Mouse (Mus musculus) heart, embryonic 12.5 days (tissue): ENCODE data around the gene Gfm1. TPM values are rescaled to one million over a fixed set of nuclear protein-coding genes. Genes with fewer than 3 reads are reported as not detected.

Experiments used
- ATAC-seq: fragments of 200-750 bp; cut with Nextera tagmentation; 2 replicates; pipeline ENCODE4 v1.8.0; 2017; ENCODE audit warnings: moderate TSS enrichment, moderate library complexity; ENCODE audit not compliant: insufficient number of reproducible peaks, low FRiP score
- H3K27ac ChIP-seq: fragments of 300-500 bp; sonication (generic); 2 replicates; pipeline ENCODE4 v1.5.1; 2016; ENCODE audit warnings: mild to moderate bottlenecking, moderate library complexity; ENCODE audit not compliant: poor library complexity, severe bottlenecking
- H3K27me3 ChIP-seq: fragments of 300-500 bp; sonication (generic); replicated peaks from 2 replicates; pipeline ENCODE4 v1.6.1; 2016; ENCODE audit warnings: mild to moderate bottlenecking, moderate library complexity
- H3K36me3 ChIP-seq: fragments of 300-500 bp; sonication (generic); 2 replicates; pipeline ENCODE4 v1.6.1; 2016; ENCODE audit warnings: mild to moderate bottlenecking, moderate library complexity
- H3K4me1 ChIP-seq: fragments of 300-500 bp; sonication (generic); replicated peaks from 2 replicates; pipeline ENCODE4 v1.6.1; 2016; ENCODE audit warnings: mild to moderate bottlenecking
- H3K4me2 ChIP-seq: fragments of 300-500 bp; sonication (generic); 2 replicates; pipeline ENCODE4 v1.6.1; 2016; ENCODE audit warnings: mild to moderate bottlenecking, moderate library complexity
- H3K4me3 ChIP-seq: fragments of 300-500 bp; sonication (generic); 2 replicates; pipeline ENCODE4 v1.5.1; 2016; ENCODE audit warnings: mild to moderate bottlenecking
- H3K9ac ChIP-seq: fragments of 300-500 bp; sonication (generic); 2 replicates; pipeline ENCODE4 v1.6.1; 2016; ENCODE audit warnings: mild to moderate bottlenecking, moderate library complexity
- H3K9me3 ChIP-seq: fragments of 300-500 bp; sonication (generic); replicated peaks from 2 replicates; pipeline ENCODE4 v1.6.1; 2016; ENCODE audit warnings: mild to moderate bottlenecking, moderate library complexity
- WGBS: fragments of 180-500 bp; shearing (Covaris S2); methylation state at CpG from one replicate; pipeline ENCODE4 v1.1.7; 2016; 5-methylcytosine and 5-hydroxymethylcytosine counted together
- polyA plus RNA-seq: library from polyadenylated mRNA; unstranded; fragments of >200 nt; fragmentation: Nextera tagmentation; extraction: Ambion mirVana; gene quantifications from 2 replicates; pipeline ENCODE4 v1.2.1, GENCODE M21; 2016

Gene Gfm1
- polyA plus RNA-seq, 1 experiment from 2014 or later: 116 TPM

DNA sequence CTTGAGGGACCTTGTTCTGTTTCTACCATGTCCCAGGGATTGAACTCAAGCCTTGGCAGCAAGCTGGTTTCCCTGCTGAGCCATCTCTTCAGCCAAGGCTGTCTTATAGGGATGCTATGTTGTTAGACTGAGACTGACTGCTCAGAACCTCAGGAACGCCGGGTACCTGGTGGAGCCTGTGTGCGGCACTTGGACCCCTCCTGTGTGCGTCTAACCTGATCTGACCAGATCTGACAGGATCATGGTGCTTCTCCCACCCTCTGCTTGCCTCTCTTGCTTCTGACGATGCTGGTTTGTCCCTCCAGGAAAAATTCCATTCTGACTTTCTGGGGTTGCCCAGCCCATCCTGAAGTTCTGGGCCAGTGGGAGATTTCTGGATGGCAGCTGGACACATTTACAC lies 36.7 kb downstream of the Gfm1 start:
- Histone ChIP-seq H3K4me1 (peaks cover 9% of the 10 kb centered on the region), H3K9ac (no peak overlapping the region), H3K4me3 (no peak overlapping the region), H3K27me3 (no peaks in the 10 kb centered on the region), H3K27ac (no peak overlapping the region), H3K9me3 (no peaks in the 10 kb centered on the region), H3K36me3 (peaks cover 27% of the 10 kb centered on the region), H3K4me2 (no peak overlapping the region)
- WGBS: 89% methylated on average over 5 of the region's 5 CpGs
- ATAC-seq: no peak

DNA sequence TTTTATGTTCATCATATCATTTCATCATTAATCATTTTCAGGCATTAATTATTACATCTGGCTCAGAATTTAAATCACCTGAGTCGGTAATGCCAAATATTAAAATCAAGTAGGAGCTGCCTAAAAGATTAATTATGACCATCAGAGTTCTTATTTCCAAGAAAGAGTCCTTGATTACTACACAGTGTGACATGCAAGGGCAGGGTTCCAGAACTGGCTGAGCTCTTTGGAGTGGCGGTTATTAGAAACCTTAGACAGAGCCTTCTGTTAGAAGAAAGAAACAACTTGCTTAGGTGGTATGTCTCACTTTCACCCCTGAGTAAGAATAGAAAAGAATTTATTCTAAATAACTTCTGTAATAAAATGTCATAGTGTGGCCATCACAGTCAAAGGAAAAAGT lies 37.4 kb downstream of the Gfm1 start:
- Histone ChIP-seq H3K4me1 (peaks cover 8% of the 10 kb centered on the region), H3K4me2 (no peak overlapping the region), H3K27ac (no peak overlapping the region), H3K9me3 (no peaks in the 10 kb centered on the region), H3K9ac (no peak overlapping the region), H3K27me3 (no peaks in the 10 kb centered on the region), H3K36me3 (peaks cover 28% of the 10 kb centered on the region), H3K4me3 (no peak overlapping the region)
- WGBS: 88% methylated on average over 2 of the region's 2 CpGs
- no peak for ATAC-seq

DNA sequence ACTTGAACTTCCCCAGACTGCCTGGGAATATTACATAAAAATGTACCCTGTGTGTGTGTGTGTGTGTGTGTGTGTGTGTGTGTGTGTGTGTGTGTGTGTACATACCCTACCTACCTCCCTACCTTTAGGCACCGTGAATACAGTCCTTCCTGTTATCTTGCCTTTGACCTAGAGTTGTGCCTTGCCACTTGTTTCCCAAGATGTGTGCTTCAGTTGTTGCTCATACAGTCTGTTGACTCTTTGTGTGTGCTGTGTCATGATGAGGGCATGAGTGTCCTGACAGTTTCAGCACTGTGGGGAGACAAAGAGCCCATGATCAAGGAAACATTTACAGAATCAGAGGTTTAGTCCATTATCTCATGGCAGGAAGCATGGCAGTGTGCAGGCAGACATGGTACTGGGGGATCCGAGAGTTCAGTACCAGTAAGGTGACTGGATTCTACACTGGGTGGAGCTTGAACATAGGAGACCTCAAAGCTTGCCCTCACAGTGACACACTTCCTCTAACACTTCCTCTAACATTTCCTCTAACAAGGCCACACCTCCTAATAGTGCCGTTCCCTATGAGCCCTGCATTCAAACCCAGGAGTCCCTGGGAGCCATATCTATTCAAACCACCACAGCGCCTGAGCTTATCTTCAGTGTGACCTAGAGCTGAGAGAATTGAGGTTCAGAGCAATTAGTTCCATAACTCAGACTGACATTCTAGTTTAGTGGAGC lies 41.7 kb downstream of the Gfm1 start:
- 60% methylated on average over 4 of the region's 4 CpGs for WGBS
- Histone ChIP-seq H3K27me3 (no peaks in the 10 kb centered on the region), H3K27ac (no peak overlapping the region), H3K4me1 (0 out of 2 replicates have a peak, but pooled peaks cover 4% of the 10 kb centered on the region), H3K9ac (no peak overlapping the region), H3K4me3 (no peak overlapping the region), H3K9me3 (no peaks in the 10 kb centered on the region), H3K36me3 (peaks cover 45% of the 10 kb centered on the region), H3K4me2 (no peak overlapping the region)
- ATAC-seq: no peak

DNA sequence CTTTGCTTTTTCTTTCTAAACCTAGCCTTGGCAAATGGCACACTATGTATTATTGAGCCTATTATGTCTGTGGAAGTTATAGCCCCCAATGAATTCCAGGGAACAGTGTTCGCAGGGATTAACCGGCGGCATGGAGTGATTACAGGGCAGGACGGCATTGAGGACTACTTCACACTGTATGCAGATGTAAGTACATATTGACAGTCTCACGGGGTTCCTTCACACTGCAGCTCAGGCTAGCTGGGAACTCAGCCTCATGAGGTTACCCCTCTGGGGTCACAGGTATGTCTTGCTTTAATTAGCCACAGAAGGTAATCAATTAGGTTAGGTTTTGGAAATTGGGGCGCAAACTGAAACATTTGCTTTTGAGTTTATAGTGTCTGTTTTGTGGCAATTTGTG lies 43.5 kb downstream of the Gfm1 start:
- no peak overlapping the region for H3K9ac ChIP-seq
- no peak overlapping the region for H3K4me2 ChIP-seq
- H3K9me3 ChIP-seq: no peaks in the 10 kb centered on the region
- H3K27ac ChIP-seq: no peak overlapping the region
- H3K4me3 ChIP-seq: no peak overlapping the region
- H3K27me3 ChIP-seq: no peaks in the 10 kb centered on the region
- H3K4me1 ChIP-seq: 0 out of 2 replicates have a peak, but pooled peaks cover 4% of the 10 kb centered on the region
- WGBS: 85% methylated on average over 6 of the region's 6 CpGs
- ATAC-seq: no peak
- H3K36me3 ChIP-seq: peaks cover 47% of the 10 kb centered on the region

DNA sequence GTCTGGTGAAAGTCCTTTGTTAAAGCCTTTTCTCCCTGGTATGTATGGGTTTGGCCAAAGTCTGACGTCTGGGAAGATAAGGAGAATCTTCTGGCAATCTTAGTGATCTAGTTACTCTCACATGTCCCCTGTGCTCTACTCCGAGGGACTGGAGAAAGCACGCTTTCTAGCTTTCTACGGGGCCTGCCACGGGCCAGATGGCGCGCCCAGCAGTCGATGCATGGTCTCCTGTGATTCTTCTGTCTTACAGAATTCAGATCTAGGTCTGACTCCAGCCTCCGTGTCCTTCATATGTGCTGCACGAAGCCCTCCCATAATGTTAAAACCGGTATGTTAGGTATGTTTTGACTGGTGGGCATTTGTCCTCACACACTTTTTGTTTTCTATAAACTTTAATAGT lies 49.9 kb downstream of the Gfm1 start:
- H3K9ac ChIP-seq: no peak overlapping the region
- H3K4me2 ChIP-seq: no peak overlapping the region
- peaks cover 3% of the 10 kb centered on the region; the same call in 1 of the 2 replicates for H3K4me1 ChIP-seq
- no peak for ATAC-seq
- 88% methylated on average over 11 of the region's 11 CpGs for WGBS
- H3K9me3 ChIP-seq: no peaks in the 10 kb centered on the region
- no peaks in the 10 kb centered on the region for H3K27me3 ChIP-seq
- H3K4me3 ChIP-seq: no peak overlapping the region
- no peak overlapping the region for H3K27ac ChIP-seq
- H3K36me3 ChIP-seq: peaks cover 26% of the 10 kb centered on the region

DNA sequence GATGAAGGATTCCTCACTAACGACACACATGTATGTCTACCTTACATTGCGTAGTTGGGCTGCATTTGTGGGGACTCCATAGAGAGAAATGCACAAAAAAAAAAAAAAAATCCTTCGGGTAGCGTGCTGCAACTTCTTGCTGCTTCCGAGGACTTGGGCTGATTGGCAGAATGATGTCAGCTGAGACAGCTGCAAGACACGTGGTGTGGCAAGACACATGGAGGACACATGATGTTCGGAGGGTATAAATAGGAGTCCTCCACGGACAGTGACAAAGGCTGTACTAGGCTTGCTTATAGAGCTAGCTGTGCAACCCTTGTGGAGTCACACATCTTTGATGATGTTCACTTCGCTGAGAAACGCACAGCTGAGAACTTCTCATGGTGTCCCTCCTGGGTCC lies 52.5 kb downstream of the Gfm1 start:
- Histone ChIP-seq H3K4me3 (no peak overlapping the region), H3K4me2 (no peak overlapping the region), H3K4me1 (peaks cover 3% of the 10 kb centered on the region; the same call in 1 of the 2 replicates), H3K9ac (no peak overlapping the region), H3K9me3 (no peaks in the 10 kb centered on the region), H3K27ac (no peak overlapping the region), H3K36me3 (peaks cover 6% of the 10 kb centered on the region; the same call in 1 of the 2 replicates), H3K27me3 (no peaks in the 10 kb centered on the region)
- ATAC-seq: no peak
- 84% methylated on average over 10 of the region's 10 CpGs for WGBS

DNA sequence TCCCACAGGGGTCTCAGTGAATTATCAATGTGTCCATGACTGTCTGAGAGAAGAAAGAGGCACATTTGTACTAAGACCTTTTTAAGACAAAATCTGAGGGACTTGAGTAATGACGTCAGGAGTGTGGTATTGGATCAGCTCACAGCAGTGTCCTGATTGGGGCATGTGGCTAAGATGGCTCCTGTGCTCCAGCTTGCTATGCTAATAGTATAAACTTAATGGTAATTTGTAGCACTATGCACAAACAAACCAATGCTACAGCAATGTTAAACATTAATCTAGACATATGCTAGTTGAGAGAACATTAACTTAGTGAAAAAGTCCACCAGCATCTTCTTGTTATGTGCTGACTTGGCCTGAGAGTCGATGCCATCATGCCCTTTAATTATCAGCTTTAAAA lies 55.3 kb downstream of the Gfm1 start:
- no peak for ATAC-seq

DNA sequence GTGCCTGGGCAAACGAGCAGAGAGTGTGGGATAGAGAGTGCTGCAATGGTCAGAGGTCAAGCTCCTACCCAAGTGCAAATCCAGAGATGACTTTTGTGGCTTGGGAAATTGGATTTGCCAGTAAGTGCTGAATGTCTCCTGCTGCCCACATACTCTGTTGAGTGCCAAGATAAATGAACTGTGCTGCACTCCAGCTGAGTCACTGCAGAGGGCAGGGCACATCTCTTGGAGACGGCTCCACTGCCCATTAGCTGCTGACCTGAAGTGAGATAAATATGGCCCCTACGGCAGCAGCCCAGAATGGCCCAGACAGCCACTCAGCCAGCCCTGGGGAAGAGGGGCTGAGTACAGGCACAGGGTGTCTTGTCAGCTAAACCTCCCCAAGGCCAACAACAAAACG lies 60.3 kb downstream of the Gfm1 start:
- WGBS: 30% methylated on average over 4 of the region's 4 CpGs
- Histone ChIP-seq H3K9me3 (no peaks in the 10 kb centered on the region), H3K36me3 (no peaks in the 10 kb centered on the region), H3K4me2 (no peak overlapping the region), H3K4me3 (no peak overlapping the region), H3K27ac (no peak overlapping the region), H3K27me3 (no peaks in the 10 kb centered on the region), H3K4me1 (no peaks in the 10 kb centered on the region), H3K9ac (no peak overlapping the region)
- ATAC-seq: no peak

More for the DNA sequence above, 55.3 kb downstream of the Gfm1 start:
- H3K27me3 ChIP-seq: no peaks in the 10 kb centered on the region
- 77% methylated on average over 2 of the region's 2 CpGs for WGBS
- H3K36me3 ChIP-seq: no peaks in the 10 kb centered on the region
- no peak overlapping the region for H3K9ac ChIP-seq
- H3K4me2 ChIP-seq: no peak overlapping the region
- peaks cover 3% of the 10 kb centered on the region; the same call in 1 of the 2 replicates for H3K4me1 ChIP-seq
- no peak overlapping the region for H3K27ac ChIP-seq
- H3K4me3 ChIP-seq: no peak overlapping the region
- no peaks in the 10 kb centered on the region for H3K9me3 ChIP-seq

DNA sequence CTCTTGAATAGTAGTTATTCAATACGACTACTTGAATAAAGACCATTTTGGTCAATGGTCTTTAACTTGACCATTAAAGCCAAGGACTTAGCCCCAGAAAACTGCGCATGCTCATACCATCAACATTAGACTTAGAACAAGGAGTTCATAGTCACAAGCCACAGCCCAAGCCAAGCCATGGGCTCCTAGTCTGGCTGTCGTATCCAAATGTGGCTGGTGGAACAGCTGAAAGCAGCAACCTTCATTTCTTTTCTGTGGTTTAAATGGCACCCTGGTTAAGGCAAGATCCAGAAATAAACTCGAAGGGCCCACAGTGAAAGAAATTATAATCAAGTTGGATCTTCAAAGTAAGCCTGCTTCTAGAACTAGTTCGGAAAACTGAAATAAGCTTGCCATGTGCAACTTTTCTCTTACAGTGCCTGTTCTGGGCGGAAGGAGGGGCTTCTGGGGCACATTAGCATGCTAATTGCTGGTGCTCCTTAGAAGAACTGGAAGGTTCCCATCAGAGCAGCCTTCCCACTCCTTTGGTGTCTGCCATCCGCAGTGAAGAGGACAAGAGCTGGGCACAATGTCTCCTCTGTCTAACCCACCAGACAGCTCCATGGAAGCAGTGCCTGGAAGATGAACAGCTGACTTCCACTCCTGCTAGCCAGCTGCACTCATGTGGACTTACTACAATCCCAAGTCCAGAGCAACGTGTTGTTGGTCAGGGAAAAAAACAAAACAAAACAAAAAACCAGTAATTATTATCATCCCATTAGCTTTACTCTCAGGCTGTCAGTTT lies 62.4 kb downstream of the Gfm1 start:
- H3K27ac ChIP-seq: no peak overlapping the region
- no peaks in the 10 kb centered on the region for H3K27me3 ChIP-seq
- ATAC-seq: no peak
- H3K4me3 ChIP-seq: no peak overlapping the region
- H3K4me1 ChIP-seq: no peaks in the 10 kb centered on the region
- no peaks in the 10 kb centered on the region for H3K36me3 ChIP-seq
- WGBS: 77% methylated on average over 8 of the region's 8 CpGs
- no peak overlapping the region for H3K4me2 ChIP-seq
- H3K9me3 ChIP-seq: no peaks in the 10 kb centered on the region
- no peak overlapping the region for H3K9ac ChIP-seq

DNA sequence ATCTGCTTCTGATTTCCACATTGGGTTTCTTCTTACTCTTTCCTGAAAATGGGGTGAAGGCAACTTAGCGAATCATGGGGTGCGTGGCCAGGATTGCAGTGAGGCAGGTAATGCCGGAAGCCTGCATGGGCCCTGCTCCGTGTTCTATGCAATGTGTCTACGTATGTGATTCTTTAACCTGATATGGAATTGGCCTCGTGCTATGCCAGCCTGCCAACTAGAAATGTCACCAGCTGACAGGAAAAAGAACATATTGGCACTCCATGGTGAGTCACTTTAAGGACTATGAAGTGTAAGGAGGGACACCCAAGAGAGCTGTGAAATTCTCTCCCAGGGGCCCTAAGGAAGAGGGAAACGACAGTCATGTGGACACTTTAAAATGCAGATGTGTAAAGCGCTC lies 63.2 kb downstream of the Gfm1 start:
- ATAC-seq: no peak
- Histone ChIP-seq H3K4me1 (no peaks in the 10 kb centered on the region), H3K27me3 (no peaks in the 10 kb centered on the region), H3K27ac (no peak overlapping the region), H3K4me3 (no peak overlapping the region), H3K9ac (no peak overlapping the region), H3K9me3 (no peaks in the 10 kb centered on the region), H3K4me2 (no peak overlapping the region), H3K36me3 (no peaks in the 10 kb centered on the region)
- 82% methylated on average over 8 of the region's 8 CpGs for WGBS

DNA sequence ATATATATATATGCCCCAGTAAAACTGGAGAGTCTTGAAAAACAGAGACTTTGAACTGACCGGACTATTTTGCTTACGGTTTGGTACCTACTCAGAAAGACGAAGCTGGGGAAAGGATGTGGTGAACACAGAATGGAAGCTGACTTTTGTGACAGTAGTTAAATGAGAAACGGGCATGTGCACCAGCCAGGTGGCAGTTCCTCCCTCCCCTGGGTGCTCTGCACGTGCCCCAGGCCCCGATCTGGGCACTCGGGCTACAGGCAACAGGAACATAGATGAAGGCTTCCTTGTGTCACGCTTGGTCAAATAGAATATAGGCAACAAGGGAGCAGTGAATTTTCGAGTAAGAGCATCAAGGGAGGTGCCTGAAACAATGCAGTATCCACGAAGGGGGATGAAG lies 66.4 kb downstream of the Gfm1 start:
- no peak overlapping the region for H3K27ac ChIP-seq
- no peak overlapping the region for H3K4me2 ChIP-seq
- no peaks in the 10 kb centered on the region for H3K36me3 ChIP-seq
- no peak overlapping the region for H3K9ac ChIP-seq
- WGBS: 81% methylated on average over 10 of the region's 10 CpGs
- no peaks in the 10 kb centered on the region for H3K27me3 ChIP-seq
- peaks cover 11% of the 10 kb centered on the region for H3K9me3 ChIP-seq
- H3K4me3 ChIP-seq: no peak overlapping the region
- no peaks in the 10 kb centered on the region for H3K4me1 ChIP-seq
- no peak for ATAC-seq
